Mouse (Mus musculus) liver, embryonic 14.5 days (tissue): ENCODE data around the gene Ppargc1a. TPM values are rescaled to one million over a fixed set of nuclear protein-coding genes. Genes with fewer than 3 reads are reported as not detected.

ENCODE experiments used
- ATAC-seq: fragments of 200-750 bp; cut with Nextera tagmentation; 2 replicates; pipeline ENCODE4 v1.8.0; 2017; ENCODE audit warnings: moderate number of reproducible peaks, mild to moderate bottlenecking, moderate library complexity; ENCODE audit not compliant: insufficient read depth
- DNase-seq, 3 experiments: peaks; one replicate each; pipeline ENCODE4 v3.0.0-alpha.2; 2012 to 2013; ENCODE audit warnings: low read depth in 3 of 3, low spot score in 3 of 3
- H3K27ac ChIP-seq: fragments of 300-500 bp; sonication (generic); 2 replicates; pipeline ENCODE4 v1.5.1; 2014; ENCODE audit warnings: moderate library complexity, mild to moderate bottlenecking, control low read depth, inconsistent platforms
- H3K27me3 ChIP-seq: fragments of 300-500 bp; sonication (generic); 2 replicates; pipeline ENCODE4 v1.6.1; 2014; ENCODE audit warnings: mild to moderate bottlenecking, low read length, moderate library complexity; ENCODE audit not compliant: control insufficient read depth, insufficient read depth
- H3K36me3 ChIP-seq: fragments of 300-500 bp; sonication (generic); replicated peaks from 2 replicates; pipeline ENCODE4 v1.6.1; 2014; ENCODE audit warnings: low read depth; ENCODE audit not compliant: control insufficient read depth, insufficient read depth
- H3K4me1 ChIP-seq, 2 experiments: fragments of 200-500 bp in 1 of 2; fragments of 300-500 bp in 1 of 2; sonication (generic) in 1 of 2; replicated peaks; 2 replicates each; pipeline ENCODE4 v1.6.1; 2012 to 2014; ENCODE audit warnings: antibody characterized with exemption in 1 of 2, inconsistent platforms in 1 of 2, low read length in 1 of 2; ENCODE audit not compliant: control insufficient read depth in 2 of 2, insufficient read depth in 2 of 2
- H3K4me2 ChIP-seq: fragments of 300-500 bp; sonication (generic); 2 replicates; pipeline ENCODE4 v1.6.1; 2014; ENCODE audit warnings: low read depth, mild to moderate bottlenecking, control low read depth, moderate library complexity
- H3K4me3 ChIP-seq, 2 experiments: fragments of 200-500 bp in 1 of 2; fragments of 300-500 bp in 1 of 2; sonication (generic) in 1 of 2; 2 replicates each; pipeline ENCODE4 v1.5.1; 2012 to 2014; ENCODE audit warnings: low read depth in 2 of 2, low read length in 2 of 2, mild to moderate bottlenecking in 2 of 2, control low read depth in 1 of 2, inconsistent platforms in 1 of 2, moderate library complexity in 1 of 2; ENCODE audit not compliant: insufficient read depth in 1 of 2
- H3K9ac ChIP-seq: fragments of 300-500 bp; sonication (generic); replicated peaks from 2 replicates; pipeline ENCODE4 v1.6.1; 2014; ENCODE audit warnings: mild to moderate bottlenecking, control low read depth, moderate library complexity
- H3K9me3 ChIP-seq: fragments of 300-500 bp; sonication (generic); 2 replicates; pipeline ENCODE4 v1.6.1; 2016; ENCODE audit warnings: low read length, mixed read lengths; ENCODE audit not compliant: control insufficient read depth
- CTCF ChIP-seq: IDR thresholded peaks from 2 replicates; pipeline ENCODE4 v1.5.1; 2016; ENCODE audit warnings: antibody characterized with exemption, low read depth, control low read depth
- EP300 ChIP-seq: IDR thresholded peaks from 2 replicates; pipeline ENCODE4 v1.6.1; 2016; ENCODE audit warnings: antibody characterized with exemption, low read depth
- WGBS: fragments of 180-500 bp; shearing (Covaris S2); extraction: QIAGEN DNeasy Blood & Tissue Kit; methylation state at CpG from one replicate; pipeline ENCODE4 v1.1.7; 2014; ENCODE audit not compliant: insufficient replicate concordance; 5-methylcytosine and 5-hydroxymethylcytosine counted together
- polyA plus RNA-seq, 2 experiments: library from polyadenylated mRNA; depleted of rRNA in 1 of 2; stranded (reverse) in 1 of 2; unstranded in 1 of 2; fragments of >200 nt; fragmentation: Nextera tagmentation in 1 of 2; extraction: Ambion mirVana in 1 of 2; gene quantifications; 2 replicates each; pipeline versions ENCODE4 v1.2.1 to v1.2.3; 2012 to 2014

Gene Ppargc1a
- polyA plus RNA-seq, 2 experiments: 0.99 to 1.9 TPM

DNA sequence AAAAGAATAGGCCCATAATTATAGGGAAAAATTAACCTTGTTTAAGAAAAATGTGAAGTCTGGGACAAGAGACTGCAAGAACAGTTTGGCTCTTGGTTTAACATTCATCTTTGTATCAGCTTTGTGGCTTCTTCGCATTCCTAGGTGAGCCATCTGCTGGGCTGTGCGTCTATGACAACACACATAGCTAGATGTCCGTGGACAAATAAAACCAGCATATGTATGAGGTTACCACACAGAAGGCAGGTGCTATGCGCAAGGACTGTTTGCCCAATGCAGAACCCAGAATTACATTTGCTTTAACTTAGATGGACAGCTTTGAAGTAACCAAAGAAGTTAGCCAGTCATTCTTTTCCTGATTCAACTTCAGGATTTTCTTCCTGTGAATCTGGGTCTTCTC, 26.7 kb downstream of the Ppargc1a start:
- Histone ChIP-seq H3K4me1 (peaks cover 0 to 2% of the 10 kb centered on the region in 2 experiments; a peak in 1 of 4 replicates), H3K36me3 (no peaks in the 10 kb centered on the region), H3K9me3 (no peaks in the 10 kb centered on the region), H3K4me2 (no peak overlapping the region), H3K4me3 (no peak overlapping the region), H3K27me3 (no peaks in the 10 kb centered on the region), H3K9ac (no peak overlapping the region), H3K27ac (no peak overlapping the region)
- ATAC-seq (no peak), DNase-seq (no peak)
- 58% methylated on average over 4 of the region's 4 CpGs for WGBS
- TF ChIP-seq EP300 (no peak), CTCF (no peak)

DNA sequence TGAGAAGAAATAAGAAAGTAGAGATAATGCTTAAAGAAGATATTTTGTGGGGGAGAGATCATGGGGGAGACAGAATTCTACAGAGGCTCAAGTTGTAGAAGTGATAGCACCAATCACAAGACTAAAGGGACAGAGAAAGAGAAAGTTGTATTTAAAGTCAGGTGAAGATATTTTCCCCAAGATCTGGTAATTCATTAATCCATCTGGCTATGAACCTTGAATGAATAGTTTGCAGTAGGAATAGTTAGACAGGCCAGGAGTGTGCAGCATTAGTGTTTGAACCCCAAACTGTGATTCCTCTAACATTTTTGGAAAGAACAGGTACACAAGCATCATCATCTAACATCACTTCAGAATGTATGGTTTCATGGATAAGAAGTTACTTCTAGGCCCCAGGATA, 28.0 kb downstream of the Ppargc1a start:
- no peaks in the 10 kb centered on the region for H3K4me1 ChIP-seq
- ATAC-seq (no peak), DNase-seq (no peak)
- TF ChIP-seq CTCF: no peak
- no peak overlapping the region for H3K4me3 ChIP-seq
- H3K4me2 ChIP-seq: no peak overlapping the region
- no peaks in the 10 kb centered on the region for H3K9me3 ChIP-seq
- H3K36me3 ChIP-seq: no peaks in the 10 kb centered on the region
- no peak overlapping the region for H3K9ac ChIP-seq
- H3K27me3 ChIP-seq: no peaks in the 10 kb centered on the region
- H3K27ac ChIP-seq: no peak overlapping the region

DNA sequence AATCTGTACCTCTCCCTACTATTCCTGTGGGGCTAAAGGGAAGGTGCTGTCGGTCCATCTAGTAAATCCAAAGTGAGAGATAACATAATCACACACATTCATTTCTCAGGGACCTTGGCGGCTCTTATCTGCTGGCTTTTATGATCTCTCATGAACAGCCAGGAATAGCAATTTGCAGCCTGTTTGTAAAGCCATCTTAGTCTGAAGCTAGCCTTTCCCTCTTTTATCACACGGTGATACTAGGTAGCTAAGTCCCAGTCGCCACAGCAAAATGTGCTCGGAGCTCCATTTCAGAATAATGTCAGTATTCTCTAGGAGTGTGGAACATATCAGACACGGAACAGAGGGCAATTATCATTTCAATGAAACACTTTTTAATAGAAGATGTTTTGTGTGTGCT, 29.2 kb downstream of the Ppargc1a start:
- no peaks in the 10 kb centered on the region for H3K27me3 ChIP-seq
- DNase-seq (no peak), ATAC-seq (no peak)
- H3K4me2 ChIP-seq: no peak overlapping the region
- no peak overlapping the region for H3K27ac ChIP-seq
- no peak overlapping the region for H3K9ac ChIP-seq
- WGBS: 55% methylated on average over 6 of the region's 6 CpGs
- no peak overlapping the region for H3K4me3 ChIP-seq
- no peaks in the 10 kb centered on the region for H3K9me3 ChIP-seq
- no peaks in the 10 kb centered on the region for H3K4me1 ChIP-seq
- no peak for TF ChIP-seq EP300
- TF ChIP-seq CTCF: no peak
- no peaks in the 10 kb centered on the region for H3K36me3 ChIP-seq

DNA sequence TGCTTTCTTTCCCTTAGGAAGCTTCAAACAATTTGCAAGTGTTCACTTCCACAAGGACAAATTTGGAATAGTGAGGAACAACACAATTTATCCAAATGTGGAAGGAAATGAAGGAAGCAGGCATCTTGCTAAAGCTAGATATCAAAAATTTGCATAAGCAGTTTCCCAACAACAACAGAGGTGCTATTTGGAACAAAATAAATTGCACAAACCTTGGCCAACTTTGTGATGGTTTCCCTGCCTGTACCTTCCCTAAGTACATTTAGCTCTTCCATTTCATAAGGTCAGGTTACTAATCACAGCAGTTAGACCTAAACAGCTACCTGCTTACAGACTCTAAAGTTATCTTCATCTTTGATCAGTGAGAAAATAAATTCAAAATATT, 29.9 kb downstream of the Ppargc1a start:
- TF ChIP-seq CTCF (no peak), EP300 (no peak)

DNA sequence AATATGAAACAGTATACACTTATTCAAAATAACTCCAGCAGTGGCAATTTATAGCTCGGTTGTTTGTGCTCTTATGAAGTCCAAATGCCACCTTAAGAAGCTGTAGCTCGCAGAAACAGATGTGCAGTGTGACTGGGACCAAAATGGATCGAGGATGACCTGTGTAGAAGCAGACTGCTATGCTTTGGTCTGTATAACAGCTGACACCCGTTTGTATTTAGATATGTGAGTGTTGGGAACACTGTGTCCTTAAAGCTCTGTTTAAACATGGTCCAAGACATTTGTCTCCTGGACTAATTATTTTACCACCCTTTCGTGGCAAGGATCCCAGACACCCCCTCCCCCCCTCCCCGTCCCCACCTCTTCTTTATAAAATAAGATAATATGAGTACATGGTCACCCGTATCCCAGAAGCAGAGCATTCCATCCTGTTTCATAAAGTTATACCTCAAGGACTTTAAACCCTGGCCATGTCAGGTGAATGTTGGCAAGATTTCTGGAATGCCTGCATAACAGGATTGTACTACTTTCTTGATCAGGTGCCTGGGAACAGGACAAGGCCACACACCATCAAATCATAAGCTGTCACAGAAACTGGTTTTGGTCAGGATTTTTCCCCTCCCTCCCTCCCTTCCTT, 30.4 kb downstream of the Ppargc1a start:
- no peak for ATAC-seq
- WGBS: 49% methylated on average over 7 of the region's 7 CpGs
- no peaks in the 10 kb centered on the region for H3K36me3 ChIP-seq
- H3K27me3 ChIP-seq: no peaks in the 10 kb centered on the region
- no peak overlapping the region for H3K4me3 ChIP-seq
- no peak overlapping the region for H3K27ac ChIP-seq
- no peak overlapping the region for H3K4me2 ChIP-seq
- TF ChIP-seq EP300 (no peak), CTCF (no peak)
- no peaks in the 10 kb centered on the region for H3K4me1 ChIP-seq
- H3K9ac ChIP-seq: no peak overlapping the region
- DNase-seq: no peak
- H3K9me3 ChIP-seq: no peaks in the 10 kb centered on the region

More for the DNA sequence above, 29.9 kb downstream of the Ppargc1a start:
- Histone ChIP-seq H3K27ac (no peak overlapping the region), H3K4me2 (no peak overlapping the region), H3K4me3 (no peak overlapping the region), H3K4me1 (no peaks in the 10 kb centered on the region), H3K27me3 (no peaks in the 10 kb centered on the region), H3K9ac (no peak overlapping the region), H3K9me3 (no peaks in the 10 kb centered on the region), H3K36me3 (no peaks in the 10 kb centered on the region)
- no peak for ATAC-seq
- DNase-seq: no peak
